In the genomic region with DNA sequence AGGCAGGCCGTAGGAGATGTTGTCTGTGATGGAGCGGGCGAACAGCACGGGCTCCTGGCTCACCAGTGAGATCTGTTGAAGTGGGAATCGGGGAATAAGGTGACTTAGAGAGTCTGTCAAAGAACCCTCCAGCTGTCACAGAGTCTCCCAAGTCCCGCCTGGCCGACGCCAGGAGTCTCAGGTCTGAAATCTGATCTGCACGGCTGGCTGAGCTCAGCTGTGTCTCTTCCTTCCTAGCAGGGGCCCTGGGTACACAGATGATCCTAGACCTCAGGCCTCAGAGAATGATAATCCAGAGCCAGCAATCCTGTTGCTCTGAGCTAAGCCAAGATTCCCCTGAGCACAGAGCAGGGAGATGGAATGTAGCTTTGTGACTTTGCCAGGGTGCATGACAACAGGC, we compare ENCODE assay signal across 10 mouse cellular contexts. TPM values are rescaled to one million over a fixed set of nuclear protein-coding genes. Genes with fewer than 3 reads are reported as not detected.
DNase-seq lines count a peak whose midpoint lies in the region; ATAC-seq and TF ChIP-seq lines count a peak whose summit lies in the region.
"Had no signal": no experiment of that assay in that cellular context is flagged by ENCODE, and none has a peak within 500 bp of the region (broad histone marks: within the 10 kb centered on the region; RNA-seq: fewer than 3 reads in every experiment).

No protein-coding gene starts in this region.

- no peak for DNase-seq in heart, adult 9 months (ENCODE audit: low spot score in 2 of 2)
- DNase-seq in liver, embryonic 13.5 days = no peak
- DNase-seq in embryonic facial prominence, embryonic 11.5 days (ENCODE audit: low spot score) = peak; percentile 61
- DNase-seq in frontal cortex, postnatal 14 days (ENCODE audit: low spot score in 2 of 2) = no peak
- DNase-seq: lung, postnatal 4 days had no signal

- no peak overlapping the region for H3ac ChIP-seq in myocyte (ENCODE audit: control insufficient read depth, insufficient read length)

- no peaks in the 10 kb centered on the region for H3K36me3 ChIP-seq in heart, embryonic 13.5 days
- H3K36me3 ChIP-seq in liver, embryonic 13.5 days = no peaks in the 10 kb centered on the region
- H3K36me3 ChIP-seq in liver, embryonic 12.5 days = no peaks in the 10 kb centered on the region
- no peaks in the 10 kb centered on the region for H3K36me3 ChIP-seq in embryonic facial prominence, embryonic 11.5 days (replicated peaks; ENCODE audit: control insufficient read depth, insufficient read depth, low read depth, low read length)
- H3K36me3 ChIP-seq in myocyte (ENCODE audit: control insufficient read depth, insufficient read depth) = no peaks in the 10 kb centered on the region
- no peaks in the 10 kb centered on the region for H3K36me3 ChIP-seq in midbrain, embryonic 16.5 days (ENCODE audit: control insufficient read depth, insufficient read depth, low read length)

- no peak overlapping the region for H3K27ac ChIP-seq in heart, embryonic 13.5 days (replicated peaks)
- peak overlapping the region; percentile 5; the same call in 1 of the 2 replicates for H3K27ac ChIP-seq in liver, embryonic 13.5 days
- H3K27ac ChIP-seq in liver, embryonic 12.5 days = no peak overlapping the region
- H3K27ac ChIP-seq in embryonic facial prominence, embryonic 11.5 days (replicated peaks; ENCODE audit: low read depth, low read length) = no peak overlapping the region
- H3K27ac ChIP-seq in midbrain, embryonic 16.5 days (ENCODE audit: low read length) = no peak overlapping the region

- no peak for TF ChIP-seq POLR2A in myocyte (IDR thresholded peaks at IDR 0.05; ENCODE audit: insufficient read length, low read depth)

- ATAC-seq in heart, embryonic 13.5 days (ENCODE audit: extremely low read depth, insufficient number of reproducible peaks, low FRiP score, low TSS enrichment) = no peak
- no peak for ATAC-seq in liver, embryonic 13.5 days (ENCODE audit: low read depth)
- ATAC-seq in liver, embryonic 12.5 days = no peak
- no peak for ATAC-seq in embryonic facial prominence, embryonic 11.5 days (replicated peaks; ENCODE audit: insufficient number of reproducible peaks, low FRiP score, low TSS enrichment, low read depth)
- no peak for ATAC-seq in midbrain, embryonic 16.5 days

- no peak overlapping the region for H3K4me3 ChIP-seq in heart, embryonic 13.5 days
- H3K4me3 ChIP-seq in liver, embryonic 13.5 days (replicated peaks) = no peak overlapping the region
- no peak overlapping the region for H3K4me3 ChIP-seq in liver, embryonic 12.5 days
- no peak overlapping the region for H3K4me3 ChIP-seq in embryonic facial prominence, embryonic 11.5 days (ENCODE audit: low read depth, low read length)
- H3K4me3 ChIP-seq in myocyte = no peak overlapping the region
- no peak overlapping the region for H3K4me3 ChIP-seq in midbrain, embryonic 16.5 days (ENCODE audit: low read depth, low read length)

- H3K79me2 ChIP-seq in myocyte (ENCODE audit: control insufficient read depth, insufficient read depth) = no peaks in the 10 kb centered on the region

- H3K9me3 ChIP-seq in heart, embryonic 13.5 days = no peaks in the 10 kb centered on the region
- H3K9me3 ChIP-seq in liver, embryonic 13.5 days (replicated peaks) = no peaks in the 10 kb centered on the region
- no peaks in the 10 kb centered on the region for H3K9me3 ChIP-seq in liver, embryonic 12.5 days (replicated peaks)
- H3K9me3 ChIP-seq in embryonic facial prominence, embryonic 11.5 days (replicated peaks; ENCODE audit: control insufficient read depth, low read length) = no peaks in the 10 kb centered on the region
- no peaks in the 10 kb centered on the region for H3K9me3 ChIP-seq in midbrain, embryonic 16.5 days (replicated peaks; ENCODE audit: control insufficient read depth, low read length, poor library complexity, severe bottlenecking)

- peaks cover 45% of the 10 kb centered on the region for H3K4me1 ChIP-seq in heart, embryonic 13.5 days
- H3K4me1 ChIP-seq in liver, embryonic 13.5 days (replicated peaks) = peaks cover 58% of the 10 kb centered on the region
- H3K4me1 ChIP-seq in liver, embryonic 12.5 days = peaks cover 49% of the 10 kb centered on the region
- H3K4me1 ChIP-seq in embryonic facial prominence, embryonic 11.5 days (ENCODE audit: control insufficient read depth, insufficient read depth, low read length) = no peaks in the 10 kb centered on the region
- H3K4me1 ChIP-seq in midbrain, embryonic 16.5 days (ENCODE audit: control insufficient read depth, insufficient read depth, low read length) = peaks cover 2% of the 10 kb centered on the region; the same call in 1 of the 2 replicates

- H3K9ac ChIP-seq in heart, embryonic 13.5 days = peak overlapping the region; percentile 33; the same call in 1 of the 2 replicates
- no peak overlapping the region for H3K9ac ChIP-seq in liver, embryonic 13.5 days
- H3K9ac ChIP-seq in liver, embryonic 12.5 days = no peak overlapping the region
- H3K9ac ChIP-seq in embryonic facial prominence, embryonic 11.5 days (replicated peaks; ENCODE audit: low read length) = no peak overlapping the region
- no peak overlapping the region for H3K9ac ChIP-seq in midbrain, embryonic 16.5 days (ENCODE audit: low read depth, low read length)

- WGBS in heart, embryonic 13.5 days = 43% methylated on average over 9 of the region's 9 CpGs
- WGBS in liver, embryonic 13.5 days (ENCODE audit: insufficient replicate concordance) = 57% methylated on average over 9 of the region's 9 CpGs
- 51% methylated on average over 9 of the region's 9 CpGs for WGBS in liver, embryonic 12.5 days (ENCODE audit: insufficient replicate concordance)
- whole genome bisulfite sequencing in embryonic facial prominence, embryonic 11.5 days = 40% methylated on average over 9 of the region's 9 CpGs
- 47% methylated on average over 9 of the region's 9 CpGs for WGBS in midbrain, embryonic 16.5 days

- 0 out of 2 replicates have a peak, but pooled peaks cover 7% of the 10 kb centered on the region for H3K27me3 ChIP-seq in heart, embryonic 13.5 days (replicated peaks)
- no peaks in the 10 kb centered on the region for H3K27me3 ChIP-seq in liver, embryonic 13.5 days
- H3K27me3 ChIP-seq in liver, embryonic 12.5 days (replicated peaks) = no peaks in the 10 kb centered on the region
- no peaks in the 10 kb centered on the region for H3K27me3 ChIP-seq in embryonic facial prominence, embryonic 11.5 days (ENCODE audit: control insufficient read depth, insufficient read depth, low read length)
- H3K27me3 ChIP-seq in myocyte (ENCODE audit: control insufficient read depth, insufficient read depth, insufficient read length) = no peaks in the 10 kb centered on the region
- no peaks in the 10 kb centered on the region for H3K27me3 ChIP-seq in midbrain, embryonic 16.5 days (ENCODE audit: control insufficient read depth, insufficient read depth, low read depth, low read length)
- H3K27me3 ChIP-seq: CH12.LX had no signal

- no peak overlapping the region for H3K4me2 ChIP-seq in heart, embryonic 13.5 days
- no peak overlapping the region for H3K4me2 ChIP-seq in liver, embryonic 13.5 days
- H3K4me2 ChIP-seq in liver, embryonic 12.5 days = no peak overlapping the region
- H3K4me2 ChIP-seq in embryonic facial prominence, embryonic 11.5 days (ENCODE audit: low read depth, low read length) = no peak overlapping the region
- H3K4me2 ChIP-seq in myocyte (ENCODE audit: low read depth) = no peak overlapping the region
- no peak overlapping the region for H3K4me2 ChIP-seq in midbrain, embryonic 16.5 days (ENCODE audit: low read length)

TF ChIP-seq in myocyte, 11 proteins besides CTCF, POLR2A, EP300 and RAD21 (continues in another document):
- TF ChIP-seq USF1 (IDR thresholded peaks at IDR 0.05; ENCODE audit: low read depth) (no peak), POLR2AphosphoS2 (IDR thresholded peaks at IDR 0.05; ENCODE audit: insufficient read length, low read depth) (no peak), REST (IDR thresholded peaks at IDR 0.05; ENCODE audit: insufficient read depth, insufficient read length) (no peak), MYOD1 (IDR thresholded peaks at IDR 0.05; ENCODE audit: control insufficient read depth in 1 of 3, insufficient read length in 2 of 3, low read depth in 2 of 3) (peak in 2 of 3 experiments; percentile 24 to 44)

RNA-seq across cellular contexts. Expression of a gene that starts 21.9 kb away (rescaled TPM):
- 1.6 and 1.7 TPM in 2 replicates for polyA plus RNA-seq in heart, embryonic 13.5 days (2015; fragmentation: Nextera tagmentation; extraction: Ambion mirVana)
- 4.5 and 4.6 TPM in 2 replicates for polyA plus RNA-seq in liver, embryonic 13.5 days (2015; fragmentation: Nextera tagmentation; extraction: Ambion mirVana)
- 5.0 and 5.6 TPM in 2 replicates for polyA plus RNA-seq in liver, embryonic 12.5 days (2016; fragmentation: Nextera tagmentation; extraction: Ambion mirVana)
- polyA plus RNA-seq in embryonic facial prominence, embryonic 11.5 days (2014; fragmentation: Nextera tagmentation; extraction: Ambion mirVana) = 0.46 and 0.59 TPM in 2 replicates
- 0.90 TPM for polyA plus RNA-seq in myocyte (2012; fragmentation: generic; extraction: Trizol)
- polyA plus RNA-seq in midbrain, embryonic 16.5 days (2015; fragmentation: Nextera tagmentation; extraction: Ambion mirVana) = 15.5 and 21.7 TPM in 2 replicates

RNA-seq across cellular contexts. Expression of a gene that starts 38.4 kb away (rescaled TPM):
- polyA plus RNA-seq in heart, embryonic 13.5 days (2015; fragmentation: Nextera tagmentation; extraction: Ambion mirVana) = 18.3 and 18.8 TPM in 2 replicates
- 18.4 and 18.5 TPM in 2 replicates for polyA plus RNA-seq in liver, embryonic 13.5 days (2015; fragmentation: Nextera tagmentation; extraction: Ambion mirVana)
- polyA plus RNA-seq in liver, embryonic 12.5 days (2016; fragmentation: Nextera tagmentation; extraction: Ambion mirVana) = 19.1 and 20.2 TPM in 2 replicates
- polyA plus RNA-seq in embryonic facial prominence, embryonic 11.5 days (2014; fragmentation: Nextera tagmentation; extraction: Ambion mirVana) = 9.6 and 10.6 TPM in 2 replicates
- 15.2 TPM for polyA plus RNA-seq in myocyte (2012; fragmentation: generic; extraction: Trizol)
- polyA plus RNA-seq in midbrain, embryonic 16.5 days (2015; fragmentation: Nextera tagmentation; extraction: Ambion mirVana) = 41.8 and 43.7 TPM in 2 replicates

RNA-seq across cellular contexts. Expression of a gene that starts 41.6 kb away (rescaled TPM):
- 51.2 and 52.2 TPM in 2 replicates for polyA plus RNA-seq in heart, embryonic 13.5 days (2015; fragmentation: Nextera tagmentation; extraction: Ambion mirVana)
- 16.1 and 18.0 TPM in 2 replicates for polyA plus RNA-seq in liver, embryonic 13.5 days (2015; fragmentation: Nextera tagmentation; extraction: Ambion mirVana)
- polyA plus RNA-seq in liver, embryonic 12.5 days (2016; fragmentation: Nextera tagmentation; extraction: Ambion mirVana) = 20.9 and 21.8 TPM in 2 replicates
- 29.2 and 31.3 TPM in 2 replicates for polyA plus RNA-seq in embryonic facial prominence, embryonic 11.5 days (2014; fragmentation: Nextera tagmentation; extraction: Ambion mirVana)
- polyA plus RNA-seq in myocyte (2012; fragmentation: generic; extraction: Trizol) = 18.7 TPM
- 59.5 and 62.0 TPM in 2 replicates for polyA plus RNA-seq in midbrain, embryonic 16.5 days (2015; fragmentation: Nextera tagmentation; extraction: Ambion mirVana)

RNA-seq across cellular contexts. Expression of a gene that starts 42.2 kb away (rescaled TPM):
- 68.5 and 70.8 TPM in 2 replicates for polyA plus RNA-seq in heart, embryonic 13.5 days (2015; fragmentation: Nextera tagmentation; extraction: Ambion mirVana)
- polyA plus RNA-seq in liver, embryonic 13.5 days (2015; fragmentation: Nextera tagmentation; extraction: Ambion mirVana) = 83.3 and 84.6 TPM in 2 replicates
- polyA plus RNA-seq in liver, embryonic 12.5 days (2016; fragmentation: Nextera tagmentation; extraction: Ambion mirVana) = 94.1 and 100 TPM in 2 replicates
- 81.3 and 97.4 TPM in 2 replicates for polyA plus RNA-seq in embryonic facial prominence, embryonic 11.5 days (2014; fragmentation: Nextera tagmentation; extraction: Ambion mirVana)
- 55.0 TPM for polyA plus RNA-seq in myocyte (2012; fragmentation: generic; extraction: Trizol)
- polyA plus RNA-seq in midbrain, embryonic 16.5 days (2015; fragmentation: Nextera tagmentation; extraction: Ambion mirVana) = 78.0 and 81.6 TPM in 2 replicates
